Mouse (Mus musculus): ENCODE data around the gene Thap12.

Thap12 gene

DNA sequence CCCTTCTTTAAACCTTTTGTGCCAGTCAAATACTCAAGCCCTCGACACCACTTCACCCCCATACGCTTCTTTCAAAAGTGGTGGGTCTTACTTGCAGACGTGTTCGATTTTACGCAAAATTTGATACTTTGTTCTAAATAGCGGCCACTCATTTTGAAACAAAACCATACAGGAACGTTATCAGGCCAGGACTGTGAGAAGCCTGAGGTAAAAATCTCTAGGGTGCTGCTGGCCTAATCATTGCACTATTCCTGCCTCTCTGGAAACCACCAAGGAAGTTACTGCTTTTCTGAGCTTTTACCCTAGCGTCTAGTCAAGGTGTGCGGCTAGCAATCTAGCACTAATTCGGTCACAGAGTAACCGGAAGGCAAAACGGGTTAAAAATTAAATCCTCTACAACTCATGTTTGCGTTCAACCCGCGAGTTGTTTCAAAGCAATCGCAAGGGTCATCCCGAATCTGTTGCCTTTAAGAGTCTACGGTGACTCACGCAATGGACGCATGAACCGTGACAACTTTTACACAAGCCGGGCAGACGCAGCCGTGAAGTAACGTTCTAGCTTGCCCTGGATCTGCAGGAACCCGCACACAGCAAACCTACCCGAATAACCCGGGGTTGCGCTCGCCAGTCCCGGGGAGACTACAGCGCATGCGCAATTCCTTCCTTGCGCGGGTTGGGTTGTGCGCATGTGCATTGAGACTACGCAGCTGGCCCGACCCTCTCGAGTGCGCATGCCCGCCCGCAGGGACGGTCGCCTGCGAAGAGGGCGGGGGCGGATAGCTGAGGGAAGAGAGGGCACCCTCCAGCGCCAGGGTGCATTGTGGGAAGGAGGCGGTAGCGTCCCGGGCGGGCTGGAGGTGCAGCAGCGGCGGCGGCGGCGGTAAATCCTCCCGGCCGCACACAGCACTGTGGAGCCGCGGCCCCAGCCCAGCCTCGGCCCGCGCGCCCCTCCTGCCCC is at the start of gene Thap12:
Gene Thap12 (plus strand): TSS at position 821 of the 958 bp plus-strand sequence.
- peak; percentile 100 for DNase-seq

DNA sequence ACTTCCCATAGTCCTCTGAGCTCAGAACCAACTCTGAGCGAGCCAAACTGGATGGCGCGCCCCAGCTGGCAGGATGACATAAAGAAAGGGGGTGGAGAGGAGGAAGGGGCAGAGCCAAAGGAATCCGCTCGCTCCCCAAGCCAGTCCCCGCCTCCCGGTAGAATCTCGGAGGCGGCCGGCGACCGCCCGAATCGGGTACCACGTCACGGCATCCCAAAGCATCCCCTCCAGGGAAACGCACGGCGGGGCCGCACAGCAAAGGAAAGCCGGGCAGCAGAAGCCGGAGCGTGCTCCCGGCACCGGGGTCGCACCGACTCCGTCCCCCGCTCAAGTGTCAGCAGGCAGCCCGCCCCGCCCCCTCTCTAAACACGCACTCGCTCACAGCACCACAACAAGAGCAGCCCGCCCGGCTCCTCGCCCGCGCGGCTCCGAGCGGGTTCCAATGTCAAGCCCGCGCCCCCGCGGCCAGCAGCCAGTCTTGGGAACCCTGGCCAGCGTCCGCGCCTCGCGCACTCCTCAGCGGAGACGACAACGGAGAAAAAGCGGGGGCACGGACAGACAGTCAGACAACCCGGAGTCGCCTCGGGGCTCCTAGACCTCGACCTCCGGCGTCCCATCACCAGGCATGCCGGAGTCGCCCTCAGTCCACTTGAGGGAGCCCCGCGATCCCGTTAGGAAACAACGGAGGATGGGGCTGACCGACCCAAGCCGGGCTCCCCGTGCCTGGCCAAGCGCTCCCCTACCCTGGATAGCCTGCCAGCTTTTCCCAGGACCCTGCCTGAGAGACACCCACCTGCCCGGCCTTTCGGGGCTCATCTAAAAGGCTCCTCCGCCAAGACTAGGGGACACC is 47.0 kb upstream of the Thap12 start:
- DNase-seq: peak; percentile 90 to 92

DNA sequence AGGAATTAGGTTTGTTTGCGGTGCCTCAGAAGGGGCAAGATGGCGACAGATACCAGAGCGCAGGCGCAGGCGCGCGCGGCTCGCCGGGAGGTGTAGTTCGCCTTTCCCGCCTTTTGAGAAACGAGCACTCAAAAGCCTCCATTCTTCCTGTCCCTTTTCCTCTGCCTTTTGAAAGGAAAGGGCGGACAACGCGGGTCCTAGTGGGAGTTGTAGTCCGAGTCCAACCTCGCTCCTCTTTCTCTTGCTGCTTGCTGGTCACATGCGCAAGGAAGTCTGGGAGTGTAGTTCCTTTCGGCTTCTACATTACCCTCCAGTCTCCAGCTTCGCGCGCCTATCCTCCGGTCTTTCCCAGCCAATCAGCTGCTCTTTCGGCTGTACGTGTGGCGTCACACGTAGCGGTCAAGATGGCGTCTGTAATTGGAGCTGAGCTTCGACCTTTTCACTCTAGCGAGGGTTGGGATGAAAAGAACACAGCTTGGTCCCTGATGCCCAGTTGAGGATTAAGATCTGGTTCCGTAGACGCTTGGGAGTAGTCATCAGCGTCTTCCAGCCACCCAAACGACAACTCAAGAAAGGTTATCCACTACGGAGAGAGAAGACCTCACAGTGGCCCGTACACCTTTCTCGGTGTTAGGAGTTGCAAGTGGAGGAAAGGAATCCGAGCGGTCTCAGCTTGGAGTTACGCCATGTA is 46.2 kb upstream of the Thap12 start, which contains the start of gene Emsy:
Gene Emsy (minus strand): TSS at position 253 of the 691 bp plus-strand sequence.
- DNase-seq: peak; percentile 94 to 97

DNA sequence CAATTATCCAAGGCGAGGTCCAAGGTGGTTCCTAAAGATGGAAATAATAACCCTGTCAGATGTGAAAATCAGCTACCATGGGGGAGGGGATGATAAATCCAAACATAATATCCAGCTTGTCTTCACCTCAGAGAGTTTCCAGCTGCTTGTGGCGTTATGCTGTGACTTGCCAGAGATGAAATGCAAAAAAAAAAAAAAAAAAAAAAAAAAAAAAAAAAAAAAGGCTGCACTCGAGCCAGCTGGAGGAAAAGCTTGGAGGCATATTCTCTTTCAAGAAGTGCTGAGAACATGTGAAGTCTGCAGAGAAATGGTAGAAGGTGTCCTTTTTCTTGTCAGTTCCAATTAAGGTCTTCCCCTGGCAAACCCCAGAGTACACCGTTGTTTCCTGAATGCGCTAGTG is 37.7 kb upstream of the Thap12 start:
- DNase-seq: no peak

DNA sequence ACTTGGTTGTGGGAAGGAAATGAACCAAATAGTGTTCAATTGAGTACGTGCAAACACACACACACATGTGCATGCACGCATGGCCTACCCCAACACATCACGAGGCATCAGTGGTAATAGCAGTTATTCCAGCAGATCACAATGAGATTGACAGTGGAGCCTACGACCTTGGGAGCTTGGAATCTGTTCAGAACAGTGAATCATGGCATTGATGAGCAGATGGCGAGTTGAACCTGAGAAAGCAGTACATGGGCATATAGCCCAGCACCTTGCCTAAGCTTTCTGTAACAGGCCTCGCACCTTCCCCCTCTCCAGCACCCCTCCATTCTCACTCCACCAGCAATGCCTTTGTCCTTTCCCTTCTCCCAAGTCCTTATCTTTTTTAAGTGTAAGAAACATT is 37.2 kb upstream of the Thap12 start:
- no peak for DNase-seq

DNA sequence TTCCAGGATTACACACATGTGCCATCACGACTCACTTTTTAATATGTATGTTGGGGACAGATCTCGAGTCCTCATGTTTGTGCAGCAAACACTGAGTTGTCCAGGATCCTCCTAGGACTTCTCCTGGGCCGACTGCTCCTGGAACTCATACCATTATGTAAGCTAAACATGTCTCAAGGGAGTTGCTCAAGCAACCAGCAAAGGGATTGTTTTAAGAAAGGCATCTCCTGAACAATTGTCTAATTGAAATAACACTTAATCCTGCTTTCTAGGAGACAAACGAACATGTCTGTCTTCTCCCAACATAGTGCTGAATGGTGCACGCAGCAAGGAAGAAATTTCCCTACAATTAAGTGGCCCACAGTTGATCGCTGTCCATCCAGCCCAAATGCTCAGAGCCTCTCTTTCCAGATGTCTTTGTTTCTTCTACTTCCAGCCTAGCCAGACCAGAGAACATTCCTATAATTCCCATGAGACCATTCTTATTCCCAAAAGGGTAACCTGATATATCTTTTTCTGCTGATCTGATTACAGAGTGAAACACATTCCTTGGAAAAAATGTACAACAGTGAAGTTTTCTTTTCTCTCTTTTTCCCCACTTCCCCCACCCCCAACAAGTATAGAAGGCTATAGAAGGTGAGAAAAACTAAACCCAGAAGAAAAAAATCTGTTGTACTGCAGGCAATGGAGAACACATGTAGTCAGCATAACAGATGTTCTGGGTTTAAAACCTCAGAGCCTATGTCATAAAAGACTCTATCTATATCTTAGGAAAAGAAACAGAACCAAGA is 34.8 kb upstream of the Thap12 start:
- DNase-seq: no peak

DNA sequence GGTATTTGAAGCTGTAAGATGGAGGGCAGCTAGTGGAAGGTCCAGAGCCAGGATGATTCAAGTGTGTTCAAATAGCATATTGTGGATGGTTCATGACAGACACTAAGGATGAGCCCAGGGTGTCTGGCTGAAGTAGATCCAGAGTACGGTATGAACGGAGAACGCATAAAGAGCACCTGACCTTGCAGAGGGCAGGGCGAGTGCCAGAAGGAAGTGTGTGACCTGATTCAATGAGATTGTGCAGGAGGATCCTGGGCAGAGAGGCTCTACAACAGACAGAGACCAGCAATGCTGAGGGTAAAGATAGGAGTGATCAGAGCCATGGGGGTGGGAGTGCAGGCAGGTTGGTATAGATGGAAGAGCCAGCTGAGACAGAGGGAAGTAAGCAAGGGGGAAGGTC is 32.1 kb upstream of the Thap12 start:
- DNase-seq: no peak

DNA sequence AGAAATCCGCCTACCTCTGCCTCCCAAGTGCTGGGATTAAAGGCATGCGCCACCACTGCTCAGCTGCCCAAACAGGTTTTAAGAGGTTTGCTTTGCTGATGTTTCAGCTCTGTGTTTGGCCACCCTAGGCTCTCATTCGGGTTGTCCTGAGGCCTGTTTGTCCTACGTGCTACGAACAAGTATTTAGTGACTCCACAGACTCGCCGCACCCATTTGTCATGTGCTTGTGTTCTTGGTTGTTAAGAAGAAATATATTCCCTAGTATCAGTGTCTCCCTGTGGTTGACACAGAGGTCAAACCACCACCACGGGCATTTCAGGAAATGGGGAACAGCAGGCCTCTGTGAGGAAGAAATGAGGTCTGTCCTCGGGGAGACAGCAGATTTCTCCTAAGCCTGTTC is 31.5 kb upstream of the Thap12 start:
- DNase-seq: peak in 1 of 2 experiments; percentile 25

DNA sequence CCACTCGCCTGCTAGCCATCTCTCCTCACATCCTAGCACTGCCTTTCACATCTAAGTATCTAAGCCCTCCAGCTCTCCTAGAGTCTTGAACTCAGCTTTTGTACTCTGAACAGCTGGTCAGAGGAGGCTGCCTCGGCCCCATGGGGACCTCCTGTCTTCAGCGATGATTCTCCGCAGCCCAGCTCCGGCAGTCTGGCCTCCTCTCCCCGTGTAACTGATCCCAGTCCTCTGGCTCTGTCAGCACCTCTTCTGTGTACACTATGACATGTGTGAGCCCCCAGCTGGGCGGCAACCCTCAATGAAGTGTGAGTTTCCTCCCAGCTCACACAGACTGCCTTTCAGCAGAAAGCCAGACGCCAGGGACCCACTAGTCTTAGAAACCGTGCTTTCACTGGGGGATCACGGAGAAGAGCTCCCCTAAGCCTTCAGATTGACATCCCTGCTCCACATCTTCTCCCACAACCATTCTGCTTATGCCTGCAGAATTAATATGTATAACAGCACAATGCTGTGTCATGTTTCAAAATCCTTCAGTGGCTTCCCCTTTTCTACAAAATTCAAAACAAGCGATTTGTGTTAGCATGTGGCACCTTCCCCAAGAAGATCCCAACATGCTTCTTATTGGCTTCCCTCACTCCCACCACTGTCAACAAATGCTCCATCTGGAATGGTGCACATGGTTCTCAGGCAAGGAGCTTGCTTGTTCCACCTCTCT is 30.5 kb upstream of the Thap12 start:
- peak; percentile 54 to 85 for DNase-seq

DNA sequence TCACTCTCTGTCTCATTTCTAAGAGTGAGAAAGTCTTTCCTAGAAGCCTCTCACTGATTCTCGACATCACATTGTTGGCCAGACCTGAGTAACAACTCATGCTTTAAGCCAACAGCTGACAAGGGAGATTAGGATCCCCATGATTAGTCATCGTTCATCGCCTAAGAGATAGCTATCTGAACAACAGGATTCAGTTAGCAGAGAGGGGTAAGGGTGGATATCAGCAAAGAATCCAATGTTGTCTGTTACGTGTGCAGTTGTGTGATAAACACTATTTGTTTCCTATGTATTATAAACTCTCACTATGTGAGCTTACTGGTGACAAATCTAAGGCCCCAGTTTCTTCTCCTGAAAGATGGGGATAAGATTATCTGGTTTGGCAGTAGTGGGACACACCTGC is 28.6 kb upstream of the Thap12 start:
- no peak for DNase-seq

DNA sequence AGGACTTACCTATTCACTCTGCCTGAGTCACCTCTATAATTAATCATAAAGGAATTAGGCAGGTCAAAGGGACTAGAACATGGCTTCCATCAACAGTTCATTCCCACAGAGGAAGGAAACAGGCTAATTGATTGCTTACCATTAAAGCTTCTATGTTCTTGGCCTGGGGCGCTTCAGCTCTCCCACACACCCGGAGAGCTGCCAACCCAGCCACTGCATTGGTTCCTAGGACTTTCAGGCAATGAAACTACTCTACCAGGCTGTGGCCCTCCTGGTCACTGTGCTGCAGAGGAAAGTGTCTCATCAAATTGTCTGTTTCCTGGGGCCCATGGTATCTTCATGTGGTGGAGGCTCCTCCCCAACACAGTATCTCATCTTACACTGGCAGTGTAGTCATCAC is 25.4 kb upstream of the Thap12 start:
- DNase-seq: no peak

DNA sequence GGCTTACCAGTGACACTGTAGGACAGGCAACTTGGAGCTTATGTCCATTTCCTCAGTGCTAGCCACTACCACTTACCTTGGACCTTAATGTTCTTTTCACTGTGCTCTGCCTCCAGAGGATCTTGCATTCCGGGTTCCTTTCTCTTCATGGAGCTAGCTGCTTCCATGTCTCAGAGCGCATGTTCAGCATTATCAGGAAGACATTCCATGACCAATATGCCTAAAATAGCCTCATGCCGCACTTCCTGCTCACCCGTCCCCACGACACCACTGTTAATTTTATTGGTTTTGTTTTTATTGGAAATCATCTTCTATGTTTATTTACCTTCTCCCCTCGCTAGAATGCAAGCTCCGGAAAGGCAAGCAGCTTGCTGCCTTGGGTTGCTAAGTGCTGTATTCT is 24.5 kb upstream of the Thap12 start:
- peak in 1 of 2 experiments; percentile 18 for DNase-seq

DNA sequence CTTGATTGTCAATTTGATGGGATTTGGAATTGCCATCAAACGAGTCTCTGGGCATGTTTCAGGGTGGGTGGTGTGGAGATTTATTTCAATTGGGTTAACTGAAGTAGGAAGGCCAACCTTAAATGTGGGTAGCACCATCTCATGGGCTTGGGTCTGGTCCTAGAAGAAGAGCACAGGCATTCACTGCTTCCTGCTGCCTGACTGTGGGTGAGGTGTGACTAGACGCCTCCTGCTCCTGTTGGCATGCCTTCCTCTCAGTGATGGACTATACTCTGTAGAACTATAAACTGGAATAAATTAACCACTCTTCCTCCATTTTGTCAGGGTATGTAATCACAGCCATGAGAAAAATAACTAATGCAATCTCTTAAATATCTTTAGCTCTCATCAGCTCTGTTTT is 22.2 kb upstream of the Thap12 start:
- DNase-seq: no peak

DNA sequence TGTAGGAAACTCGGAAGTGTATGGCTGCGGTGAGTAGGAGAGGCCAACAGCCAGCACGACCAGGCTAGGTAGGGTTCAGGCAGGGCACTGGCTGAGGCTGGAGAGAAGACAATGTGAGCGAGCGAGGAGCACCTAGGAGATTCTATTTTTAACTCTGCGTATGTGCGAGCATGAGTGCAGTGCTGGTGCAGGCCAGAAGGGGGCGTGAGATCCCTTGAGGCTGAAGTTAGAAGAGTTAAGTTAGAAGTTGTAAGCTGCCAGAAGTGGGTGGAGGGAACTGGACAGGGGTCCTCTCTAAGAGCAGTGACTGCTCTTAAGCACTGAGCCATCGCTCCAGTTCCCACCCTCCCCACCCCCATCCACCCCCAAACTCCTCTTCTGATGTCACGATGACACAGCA is 20.1 kb upstream of the Thap12 start:
- no peak for DNase-seq

DNA sequence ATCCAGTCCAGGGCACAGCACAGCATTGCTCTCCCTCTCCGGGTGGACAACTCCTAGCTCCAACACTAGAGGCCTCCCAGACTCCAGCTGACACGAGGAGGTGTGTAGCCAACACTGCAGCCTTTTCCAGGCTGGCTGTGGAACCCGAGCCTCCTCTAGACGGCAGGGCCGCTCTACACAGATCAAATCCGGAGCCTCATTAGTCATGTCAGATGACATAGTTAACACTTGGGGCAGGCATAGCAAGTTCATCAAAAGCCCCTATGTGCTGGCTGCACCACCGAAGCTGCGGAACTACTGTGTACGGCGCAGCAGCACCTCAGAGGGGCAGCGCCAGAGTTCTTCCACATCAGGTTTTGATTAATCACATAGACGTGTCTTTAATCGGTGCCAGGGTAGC is 17.0 kb upstream of the Thap12 start:
- peak; percentile 53 to 59 for DNase-seq

DNA sequence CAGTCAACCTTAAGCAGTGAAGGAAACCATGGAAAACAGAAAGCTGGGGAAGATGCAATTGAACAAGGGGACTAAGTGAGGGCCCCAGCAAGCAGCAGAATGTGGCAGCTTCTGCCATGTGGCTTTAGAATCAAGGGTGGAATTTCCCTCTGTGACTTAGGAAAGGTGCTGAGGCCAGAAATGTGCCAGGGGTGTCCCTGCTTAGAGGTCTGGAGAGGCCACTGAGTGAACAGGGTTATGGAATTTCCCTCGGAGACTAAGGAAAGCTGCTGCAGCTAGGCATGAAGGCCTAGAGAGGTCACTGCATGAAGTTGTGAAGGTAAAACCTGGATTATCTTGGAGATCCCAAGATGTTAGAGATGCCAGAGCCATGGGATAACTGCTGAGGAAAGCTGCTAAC is 12.8 kb upstream of the Thap12 start:
- DNase-seq: no peak

DNA sequence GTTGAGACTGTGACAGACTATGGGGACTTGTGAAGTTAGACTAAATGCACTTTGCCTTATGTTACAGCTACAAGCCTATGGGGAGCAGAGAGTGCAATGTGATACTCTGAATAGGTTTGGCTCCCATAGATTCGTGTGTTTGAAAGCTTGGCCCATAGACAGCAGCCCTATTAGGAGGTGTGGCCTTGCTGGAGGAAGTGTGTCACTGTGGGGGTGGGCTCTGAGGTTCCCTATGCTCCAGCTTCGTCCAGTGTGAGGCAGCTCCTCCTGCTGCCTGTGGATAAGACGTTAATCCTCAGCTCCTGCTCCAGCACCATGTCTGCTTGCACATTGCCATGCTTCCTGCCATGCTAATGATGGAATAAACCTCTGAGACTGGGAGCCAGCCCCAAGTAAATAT is 12.1 kb upstream of the Thap12 start:
- DNase-seq: peak; percentile 47 to 49

DNA sequence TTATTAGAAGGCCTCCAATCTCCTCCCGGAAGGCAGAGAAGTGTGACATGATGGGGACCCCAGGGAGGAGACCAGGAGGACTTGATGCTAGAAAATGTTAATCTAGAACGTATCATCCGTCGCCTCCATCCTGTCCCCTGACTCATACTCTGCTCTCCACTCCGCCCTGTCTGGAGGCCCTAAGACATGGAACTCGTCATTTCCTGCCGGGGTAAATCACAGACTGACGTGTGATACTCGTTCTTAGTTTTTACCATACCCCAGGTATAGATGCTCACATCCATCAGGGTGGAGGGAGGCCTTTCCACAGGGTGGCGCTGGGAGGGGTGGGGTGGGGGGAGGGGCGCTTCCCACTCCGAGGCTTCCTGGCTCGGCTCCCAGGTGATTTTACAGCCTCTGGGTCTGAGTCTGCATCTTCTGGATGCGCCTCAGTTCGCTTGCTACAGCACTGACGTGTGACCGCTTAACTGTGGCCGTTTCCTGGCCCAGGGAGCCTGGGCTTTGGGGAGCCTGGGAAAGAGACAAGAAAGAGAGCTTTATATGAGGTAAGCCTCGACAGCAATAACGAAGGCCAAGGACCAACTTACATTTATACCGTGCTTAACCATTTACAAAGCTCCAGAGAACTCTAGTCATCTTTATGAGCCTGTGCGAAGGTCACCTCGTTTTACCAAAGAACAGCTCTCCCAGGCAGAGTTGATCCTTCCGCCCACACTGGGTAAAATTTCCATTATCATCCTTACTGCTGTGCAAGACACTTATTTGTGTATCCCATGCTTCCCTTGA is 9.9 kb upstream of the Thap12 start:
- DNase-seq: no peak

DNA sequence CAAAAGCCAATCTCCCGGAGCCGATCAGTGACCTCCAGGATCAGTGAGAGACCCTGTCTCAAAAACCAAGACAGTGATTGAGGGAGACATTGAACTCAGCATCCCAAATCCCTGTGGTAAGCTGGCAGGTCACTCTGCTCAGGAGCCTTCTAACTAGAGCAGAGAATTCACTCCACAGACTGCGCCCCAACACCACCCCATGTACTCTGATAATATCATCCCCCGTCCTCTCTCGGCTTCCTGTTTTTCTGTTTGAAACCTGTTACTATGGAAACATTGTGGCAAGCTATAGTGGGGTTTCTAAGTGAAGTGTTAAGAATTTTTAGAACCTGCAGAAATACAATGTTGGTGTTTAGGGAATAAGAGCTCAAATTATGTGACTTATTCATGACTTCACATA is 8.9 kb upstream of the Thap12 start:
- DNase-seq: peak; percentile 27 to 41

DNA sequence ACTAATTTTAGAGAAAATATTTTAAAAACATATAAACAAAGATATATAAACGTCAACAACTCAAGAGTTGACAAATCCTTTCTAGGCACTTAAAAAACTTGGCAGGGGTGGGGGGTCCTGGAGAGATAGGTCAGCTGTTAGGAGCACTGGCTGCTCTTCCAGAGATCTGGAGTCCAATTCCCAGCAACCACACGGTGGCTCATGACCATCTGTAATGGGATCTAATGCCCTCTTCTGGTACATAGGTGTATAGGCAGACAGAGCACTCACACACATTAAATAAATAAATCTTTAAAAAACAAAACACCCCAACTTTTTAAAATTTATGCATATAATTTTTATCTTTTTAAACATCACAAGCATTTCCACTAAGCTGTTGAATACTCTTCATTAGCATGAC is 5.4 kb upstream of the Thap12 start:
- DNase-seq: peak; percentile 17 to 32

DNA sequence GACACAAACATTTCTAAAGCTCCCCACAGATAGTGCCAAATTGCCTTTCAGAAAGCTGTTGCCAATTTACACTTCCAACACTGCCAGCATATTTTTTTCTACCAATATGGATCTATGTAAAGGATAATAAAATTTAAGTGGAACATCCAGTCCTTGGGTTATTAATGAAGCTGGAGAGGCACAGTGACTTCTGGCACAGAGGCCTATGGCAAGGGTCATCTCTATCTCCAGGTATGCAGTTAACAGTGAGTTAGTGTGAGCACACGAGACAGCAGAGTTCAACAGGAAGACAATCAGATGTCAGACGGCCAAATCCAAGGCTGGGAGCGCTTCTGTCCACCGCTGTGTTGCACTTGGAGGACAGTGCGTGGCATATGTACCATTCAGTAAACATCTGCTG is 4.9 kb upstream of the Thap12 start:
- DNase-seq: no peak
